Mouse (Mus musculus) liver, adult 2 months (tissue): Measurements from ENCODE around the gene Pgpep1l.

Source experiments
- CTCF ChIP-seq: fragments of 200-500 bp; IDR thresholded peaks from 2 replicates; pipeline ENCODE4 v1.5.1; 2011; ENCODE audit warnings: low read depth, low read length, control low read depth
- POLR2A ChIP-seq: fragments of 200-500 bp; IDR thresholded peaks from 2 replicates; pipeline ENCODE4 v1.6.1; 2011; ENCODE audit warnings: low read length, control low read depth; ENCODE audit not compliant: insufficient read depth; ENCODE audit errors: extremely low read depth

DNA sequence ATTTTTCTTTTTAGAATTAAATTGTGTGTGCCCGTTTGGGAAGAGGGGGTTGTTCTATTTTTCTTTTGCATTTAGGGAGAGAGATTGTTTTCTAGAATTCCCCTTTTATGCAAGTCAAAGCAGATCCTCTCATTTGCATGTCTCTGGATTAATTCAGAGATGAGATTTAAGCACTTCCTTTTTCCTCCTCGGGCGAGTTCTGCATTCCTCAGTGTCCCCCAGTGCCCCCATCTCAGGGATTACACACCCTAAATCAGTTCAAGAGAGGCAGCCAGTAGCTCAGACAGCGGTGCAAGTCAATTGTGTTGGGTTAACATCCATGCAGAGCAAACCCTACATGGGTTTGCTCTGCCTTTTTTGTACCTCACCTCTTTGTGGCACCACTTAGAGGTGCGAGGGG is 50.2 kb downstream of the Pgpep1l start:
- TF ChIP-seq CTCF (no peak), POLR2A (no peak)
